Mouse (Mus musculus): ENCODE measurements around the gene Baiap2. TPM values are rescaled to one million over a fixed set of nuclear protein-coding genes. Genes with fewer than 3 reads are reported as not detected.

The Baiap2 gene
- total RNA-seq (2021) = 100 to 1,000 TPM; 148 TPM
- long read RNA-seq, experiment 1, full-length matches to known transcripts = 139 of 162 reads
- long read RNA-seq, experiment 1, partial matches to known transcripts = 11 of 162 reads
- long read RNA-seq, experiment 1, other reads (novel, unspliced or antisense) = 12 of 162 reads
- long read RNA-seq, experiment 2, full-length matches to known transcripts = 177 of 218 reads
- long read RNA-seq, experiment 2, partial matches to known transcripts = 18 of 218 reads
- long read RNA-seq, experiment 2, other reads (novel, unspliced or antisense) = 23 of 218 reads

DNA sequence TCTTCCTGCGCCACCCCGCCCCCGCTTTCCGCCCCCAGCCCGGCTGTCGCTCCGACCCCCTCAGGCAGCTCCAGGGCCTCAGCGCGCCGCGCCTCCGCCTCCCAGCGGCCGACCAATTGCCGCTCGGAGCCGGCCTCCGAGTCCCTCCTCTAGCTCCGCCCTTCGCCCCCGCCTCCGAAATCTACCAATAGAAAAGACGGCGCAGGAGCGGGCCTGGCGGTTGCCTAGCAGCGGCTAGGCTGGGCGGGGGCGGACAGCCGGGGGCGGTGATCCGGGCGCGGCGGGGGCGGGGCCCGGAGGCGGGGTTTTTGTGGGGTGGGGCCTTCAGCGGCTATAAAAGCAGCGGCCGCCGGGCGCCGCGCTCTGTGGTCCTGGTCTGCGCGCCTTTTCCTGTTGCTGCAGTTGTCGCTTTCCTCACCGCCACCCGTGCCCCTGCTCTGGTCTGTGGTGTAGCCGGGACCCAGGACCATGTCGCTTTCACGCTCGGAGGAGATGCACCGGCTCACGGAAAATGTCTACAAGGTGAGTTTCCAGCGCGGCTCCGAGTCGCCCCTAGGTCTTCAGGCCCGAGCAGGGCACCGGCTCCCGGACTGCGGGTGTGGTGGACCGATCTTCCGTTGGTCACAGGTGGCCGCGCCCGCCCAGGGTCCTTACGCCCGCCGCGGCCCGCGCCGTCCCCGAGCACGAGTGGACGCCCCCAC, at the start of gene Baiap2:
TSS of gene Baiap2 (plus strand) at position 37 of the 701 bp plus-strand sequence.
- peak; percentile 96 to 98 for DNase-seq (ENCODE audit: low spot score in 2 of 2)

DNA sequence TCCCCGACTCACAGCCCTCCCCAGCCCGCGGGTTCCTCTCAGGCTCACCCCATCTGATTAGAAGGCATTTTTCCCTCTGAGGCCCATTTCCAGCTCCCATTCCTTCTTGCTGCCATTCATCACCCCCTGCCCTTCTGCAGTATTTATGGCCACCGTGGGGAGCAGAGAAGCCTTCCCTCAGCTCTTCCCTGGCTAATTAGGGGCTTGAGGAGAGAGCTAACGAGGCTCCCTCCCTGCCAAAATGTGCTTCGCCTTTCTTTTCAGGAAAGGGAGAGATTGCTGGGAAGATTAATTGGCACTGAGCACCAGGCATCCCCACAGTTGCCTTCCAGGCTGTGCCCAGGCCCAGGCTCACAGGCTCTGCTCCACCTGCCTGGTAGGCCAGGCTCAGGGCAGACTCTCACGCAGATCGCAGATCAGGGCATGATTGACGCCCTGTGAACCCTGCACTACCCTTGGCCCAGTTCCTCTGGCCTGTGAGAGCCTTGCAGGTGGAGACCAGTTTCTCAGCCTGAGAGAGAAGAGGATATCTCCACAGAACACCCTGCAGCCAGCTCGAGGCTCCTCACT, 48.8 kb upstream of the Baiap2 start:
- DNase-seq (ENCODE audit: low spot score in 2 of 2) = no peak

DNA sequence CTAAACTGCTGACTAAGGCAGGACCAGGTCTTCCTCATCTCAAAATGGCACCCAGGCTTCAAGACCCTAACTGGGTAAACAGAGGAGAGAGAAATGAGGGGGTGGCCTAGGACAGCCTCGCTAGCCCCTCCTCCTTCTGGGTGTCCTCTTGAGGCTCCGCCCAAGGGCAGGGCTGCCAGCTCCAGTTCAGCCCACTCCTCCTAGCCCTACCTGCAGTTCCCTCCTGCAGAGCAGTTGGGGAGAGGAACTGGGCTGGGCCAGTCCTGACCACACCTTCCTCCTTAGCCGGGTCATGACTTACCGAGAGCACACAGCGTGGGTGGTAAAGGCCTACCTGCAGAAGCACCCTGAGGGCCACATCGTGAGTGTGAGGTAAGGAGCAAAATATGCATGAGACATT, 47.9 kb upstream of the Baiap2 start:
- DNase-seq (ENCODE audit: low spot score in 2 of 2) = no peak

- DNase-seq (ENCODE audit: low spot score in 2 of 2) = no peak
These were observed 45.5 kb upstream of the Baiap2 start for GRCm38 (mm10) chr11:119897041-119897440.

- no peak for DNase-seq (ENCODE audit: low spot score in 2 of 2)
These were observed 43.6 kb upstream of the Baiap2 start for GRCm38 (mm10) chr11:119898976-119899375.

GRCm38 (mm10) chr11:119901174-119901573, 41.4 kb upstream of the Baiap2 start:
- DNase-seq (ENCODE audit: low spot score in 2 of 2) = no peak

- DNase-seq (ENCODE audit: low spot score in 2 of 2) = no peak
These were observed 39.7 kb upstream of the Baiap2 start for GRCm38 (mm10) chr11:119902891-119903290.

- DNase-seq (ENCODE audit: low spot score in 2 of 2) = peak; percentile 78 to 86
These were observed 37.8 kb upstream of the Baiap2 start for GRCm38 (mm10) chr11:119904621-119905286.

DNA sequence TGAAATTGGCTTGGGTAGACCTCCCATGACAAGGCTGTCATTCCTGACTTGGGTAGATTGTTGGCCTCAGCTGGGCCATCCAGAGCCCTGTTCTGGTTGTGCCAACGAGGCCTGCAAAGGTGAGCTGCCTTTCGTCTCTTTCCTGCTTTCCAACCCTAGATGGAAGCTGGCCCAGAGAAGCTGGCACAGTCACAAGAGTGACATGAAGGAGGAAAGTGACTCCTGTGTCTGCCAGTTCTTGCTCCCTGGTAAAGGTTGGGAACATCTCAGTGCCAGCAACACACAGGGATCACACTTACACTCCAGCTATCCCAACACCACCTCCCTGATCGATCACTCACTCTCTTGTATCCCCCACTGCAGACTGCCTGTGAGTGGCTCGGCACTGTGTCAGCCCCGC, 36.8 kb upstream of the Baiap2 start:
- no peak for DNase-seq (ENCODE audit: low spot score in 2 of 2)

DNA sequence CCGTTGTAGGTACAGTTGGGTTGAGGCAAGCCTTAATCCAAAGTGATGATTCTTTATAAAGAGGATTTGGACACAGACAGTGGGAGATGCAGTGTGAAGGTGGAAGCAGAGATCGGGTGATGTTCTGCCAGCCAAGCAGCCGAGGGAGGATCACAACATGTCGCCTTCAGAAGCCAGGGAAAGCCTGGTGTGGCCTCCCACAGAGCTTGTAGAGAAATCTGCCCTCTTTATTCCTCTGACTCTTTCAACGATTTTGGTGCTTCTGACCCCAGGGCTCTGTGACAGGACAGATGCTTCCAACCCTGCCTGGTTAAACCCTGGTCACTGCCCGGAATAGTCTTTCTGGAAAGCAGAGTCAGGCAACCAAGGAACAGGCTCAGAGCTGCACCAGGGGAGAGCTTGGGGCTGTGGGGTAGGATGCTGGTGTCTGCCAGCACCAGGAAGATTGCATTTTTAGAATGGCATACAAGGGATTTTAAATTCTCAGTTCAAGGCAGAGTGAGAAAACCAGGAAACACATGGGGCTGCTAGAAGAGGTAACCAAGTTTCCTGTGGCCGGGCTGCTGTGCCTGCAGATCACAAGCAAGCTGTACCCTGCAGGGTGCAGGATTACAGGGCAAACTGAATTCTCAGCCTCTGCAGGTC, 35.4 kb upstream of the Baiap2 start:
- no peak for DNase-seq (ENCODE audit: low spot score in 2 of 2)

DNA sequence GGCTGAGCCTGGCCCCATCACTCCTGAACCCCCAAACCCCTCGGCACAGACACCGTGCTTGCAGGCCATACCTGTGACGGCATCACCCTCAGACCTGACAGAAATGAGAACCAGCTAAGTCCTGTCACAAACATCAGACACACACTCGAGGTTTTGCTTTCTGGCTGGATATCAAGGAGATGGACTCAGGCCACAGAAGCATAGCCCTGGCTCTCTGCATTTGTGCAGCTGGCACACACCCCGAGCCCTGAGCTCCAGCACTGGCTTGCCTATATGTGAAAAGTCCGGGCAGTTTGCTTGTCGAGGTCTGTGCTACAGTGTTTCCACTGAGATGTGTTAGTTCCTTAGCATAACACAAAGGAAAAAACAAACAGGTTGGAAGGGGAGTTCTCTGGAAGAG, 34.9 kb upstream of the Baiap2 start:
- no peak for DNase-seq (ENCODE audit: low spot score in 2 of 2)

- peak; percentile 79 to 80 for DNase-seq (ENCODE audit: low spot score in 2 of 2)
These were observed 33.1 kb upstream of the Baiap2 start for GRCm38 (mm10) chr11:119909436-119909835.

GRCm38 (mm10) chr11:119912845-119913244, 29.7 kb upstream of the Baiap2 start:
- DNase-seq (ENCODE audit: low spot score in 2 of 2) = no peak

DNA sequence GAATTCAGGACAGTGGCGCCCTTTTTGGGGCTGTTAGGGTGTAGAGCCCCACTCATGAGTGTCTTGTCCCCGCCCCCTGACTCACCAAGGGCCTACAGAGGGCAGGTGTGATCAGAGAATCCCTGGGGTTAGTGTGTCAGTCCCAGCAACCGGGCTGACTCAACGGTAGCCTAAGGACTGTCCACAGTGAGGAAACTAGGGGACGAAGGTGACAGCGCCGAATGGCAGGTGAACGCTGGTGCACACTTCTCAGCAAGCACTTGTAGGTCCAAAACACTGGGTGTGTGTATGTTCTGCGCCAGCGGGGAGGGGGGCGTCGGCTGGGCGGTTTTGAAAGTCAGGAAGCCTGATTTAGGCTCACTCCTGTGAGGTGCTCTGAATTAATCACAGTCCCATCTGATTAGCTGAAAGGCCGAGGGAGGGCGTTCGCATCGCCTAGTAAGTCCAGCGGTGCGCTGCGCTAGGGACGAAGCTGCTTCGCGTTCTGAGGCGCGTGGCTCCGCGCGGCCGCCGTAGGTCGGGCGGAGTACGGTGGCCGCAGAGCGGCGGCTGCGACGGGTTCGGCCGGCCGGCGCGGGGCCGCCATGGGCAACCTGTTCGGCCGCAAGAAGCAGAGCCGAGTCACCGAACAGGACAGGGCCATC, 29.1 kb upstream of the Baiap2 start, which contains the start of gene Chmp6:
TSS of gene Chmp6 (plus strand) at position 151 of the 644 bp plus-strand sequence.
- DNase-seq (ENCODE audit: low spot score in 2 of 2) = peak; percentile 89 to 90

DNA sequence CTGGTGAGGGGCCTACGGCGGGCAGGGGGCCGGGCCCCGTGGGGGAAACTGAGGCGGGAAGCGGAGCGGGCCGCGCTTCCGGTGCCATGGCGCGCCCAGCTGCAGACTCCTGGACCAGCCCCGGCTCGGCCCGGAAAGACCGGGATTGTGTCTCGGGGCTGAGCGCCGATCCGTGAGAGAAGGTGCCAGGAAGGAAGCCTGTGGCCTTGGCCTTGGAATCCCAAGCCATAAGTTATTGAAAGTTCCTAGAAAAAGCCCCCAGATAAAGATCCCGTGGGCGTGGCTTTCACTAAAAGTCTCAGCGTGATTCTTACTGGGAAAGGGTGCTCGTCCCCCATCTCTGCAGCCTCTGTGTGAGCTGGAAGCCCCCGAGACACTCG, 28.6 kb upstream of the Baiap2 start:
- DNase-seq (ENCODE audit: low spot score in 2 of 2) = no peak

DNA sequence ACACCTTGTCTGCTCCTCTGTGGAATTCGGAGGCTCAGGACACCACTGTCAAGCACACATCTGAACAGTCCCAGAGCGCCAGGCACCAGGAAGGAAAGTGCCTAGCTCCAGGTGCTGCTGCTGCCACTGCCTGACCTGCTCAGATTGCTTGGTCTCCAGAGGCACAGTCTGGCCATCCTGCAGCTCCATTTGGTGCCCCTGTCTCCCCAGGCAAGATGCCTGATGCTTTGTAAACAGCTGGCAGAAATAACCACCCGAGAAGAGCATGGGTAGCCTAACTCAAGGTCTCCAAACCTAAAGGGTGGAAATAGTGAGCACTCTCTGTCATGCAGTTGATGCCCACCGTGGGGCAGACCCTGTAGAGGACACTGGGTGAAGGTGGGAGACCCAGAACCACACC, 28.2 kb upstream of the Baiap2 start:
- no peak for DNase-seq (ENCODE audit: low spot score in 2 of 2)

DNA sequence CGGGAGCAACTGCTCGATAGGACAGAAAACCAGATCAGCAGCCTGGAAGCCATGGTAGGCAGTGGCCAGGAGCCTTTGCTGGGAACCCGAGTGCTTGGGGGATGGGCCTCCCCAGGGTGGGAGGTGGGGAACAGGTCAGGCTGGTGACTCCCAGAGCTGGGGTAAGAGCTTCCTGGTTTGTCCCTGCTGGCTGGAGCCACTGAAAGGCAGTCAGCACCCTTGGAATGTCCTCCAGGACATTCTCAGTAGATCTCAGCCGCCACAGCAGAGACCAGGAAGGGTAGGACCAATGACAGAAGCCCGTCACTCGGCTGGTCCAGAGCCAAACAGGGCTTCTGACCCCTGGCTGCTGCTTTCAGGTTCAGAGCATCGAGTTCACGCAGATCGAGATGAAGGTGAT, 26.9 kb upstream of the Baiap2 start:
- DNase-seq (ENCODE audit: low spot score in 2 of 2) = no peak

GRCm38 (mm10) chr11:119916102-119916790, 26.3 kb upstream of the Baiap2 start:
- no peak for DNase-seq (ENCODE audit: low spot score in 2 of 2)

DNA sequence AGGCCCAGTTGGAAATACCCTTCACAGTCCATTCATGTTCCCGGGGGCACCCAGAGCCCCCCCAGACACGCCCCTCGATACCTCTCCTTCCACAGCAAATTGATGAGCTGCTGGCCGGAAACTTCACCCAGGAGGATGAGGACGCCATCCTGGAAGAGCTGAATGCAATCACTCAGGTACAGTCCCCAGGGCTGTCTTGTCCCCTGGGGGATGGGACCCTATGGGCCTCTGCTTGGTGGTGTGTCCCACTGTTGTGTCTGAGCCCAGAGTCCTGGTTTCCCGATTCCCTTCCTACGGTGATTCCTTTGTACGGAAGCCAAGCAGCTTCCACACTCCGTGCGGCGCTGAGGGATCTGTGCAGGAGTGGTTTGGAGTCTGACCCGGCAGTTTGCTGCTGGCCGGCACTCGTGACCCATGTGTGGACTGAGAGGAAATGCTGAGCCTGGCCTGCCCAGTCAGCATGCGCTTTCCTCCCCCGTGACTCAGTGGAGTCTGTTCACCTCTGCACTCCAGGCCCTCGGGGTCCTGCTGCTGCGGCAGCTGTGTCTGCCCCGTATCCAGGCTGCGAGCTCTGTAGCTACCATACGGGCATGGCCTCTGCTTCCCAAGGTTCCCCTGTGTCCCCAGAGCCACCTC, 25.6 kb upstream of the Baiap2 start:
- no peak for DNase-seq (ENCODE audit: low spot score in 2 of 2)

DNA sequence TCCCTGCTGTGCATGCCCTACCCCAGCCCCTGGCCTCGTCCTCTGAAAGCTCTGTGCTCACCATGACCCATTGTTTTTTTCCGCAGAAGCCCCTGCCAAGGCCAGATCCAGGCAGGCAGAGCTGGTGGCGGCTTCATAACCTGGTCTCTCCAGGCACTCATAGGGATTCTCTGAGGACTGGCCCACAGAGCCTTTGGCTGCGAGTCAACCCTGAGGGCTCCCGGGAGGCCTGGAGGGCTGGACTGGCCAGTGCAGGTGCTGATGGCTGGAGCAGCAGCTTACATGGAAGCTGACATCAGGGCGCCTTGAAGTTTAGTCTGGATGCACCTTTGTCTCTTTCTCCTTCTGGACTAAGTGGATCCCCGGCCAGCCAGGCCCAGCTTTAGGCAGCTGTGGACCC, 24.0 kb upstream of the Baiap2 start:
- no peak for DNase-seq (ENCODE audit: low spot score in 2 of 2)

All from layer of hippocampus, postnatal 14 days (tissue).